Mouse (Mus musculus) intestine, embryonic 15.5 days (tissue): Measurements from ENCODE around the gene Plau. TPM values are rescaled to one million over a fixed set of nuclear protein-coding genes. Genes with fewer than 3 reads are reported as not detected.

Source experiments
- ATAC-seq: fragments of 200-750 bp; cut with Nextera tagmentation; 2 replicates; pipeline ENCODE4 v1.8.0; 2017; ENCODE audit warnings: moderate TSS enrichment, moderate library complexity
- H3K27ac ChIP-seq: fragments of 300-500 bp; sonication (generic); 2 replicates; pipeline ENCODE4 v1.5.1; 2015; ENCODE audit warnings: mild to moderate bottlenecking, inconsistent platforms
- H3K27me3 ChIP-seq: fragments of 300-500 bp; sonication (generic); replicated peaks from 2 replicates; pipeline ENCODE4 v1.6.1; 2015; ENCODE audit warnings: inconsistent platforms
- H3K36me3 ChIP-seq: fragments of 300-500 bp; sonication (generic); 2 replicates; pipeline ENCODE4 v1.6.1; 2015; ENCODE audit warnings: inconsistent platforms
- H3K4me1 ChIP-seq: fragments of 300-500 bp; sonication (generic); replicated peaks from 2 replicates; pipeline ENCODE4 v1.6.1; 2015; ENCODE audit warnings: inconsistent platforms
- H3K4me2 ChIP-seq: fragments of 300-500 bp; sonication (generic); replicated peaks from 2 replicates; pipeline ENCODE4 v1.6.1; 2015; ENCODE audit warnings: mild to moderate bottlenecking, inconsistent platforms
- H3K4me3 ChIP-seq: fragments of 300-500 bp; sonication (generic); replicated peaks from 2 replicates; pipeline ENCODE4 v1.5.1; 2015; ENCODE audit warnings: inconsistent platforms
- H3K9ac ChIP-seq: fragments of 300-500 bp; sonication (generic); 2 replicates; pipeline ENCODE4 v1.6.1; 2015; ENCODE audit warnings: inconsistent platforms
- H3K9me3 ChIP-seq: fragments of 300-500 bp; sonication (generic); 2 replicates; pipeline ENCODE4 v1.6.1; 2016; ENCODE audit warnings: inconsistent platforms
- WGBS: fragments of 180-500 bp; shearing (Covaris S2); methylation state at CpG from one replicate; pipeline ENCODE4 v1.1.7; 2015; 5-methylcytosine and 5-hydroxymethylcytosine counted together
- polyA plus RNA-seq: library from polyadenylated mRNA; unstranded; fragments of >200 nt; fragmentation: Nextera tagmentation; extraction: Ambion mirVana; gene quantifications from 2 replicates; pipeline ENCODE4 v1.2.1, GENCODE M21; 2015

The Plau gene
- polyA plus RNA-seq, 1 experiment from 2014 or later, result 2.5 TPM

- Histone ChIP-seq H3K9ac (no peak overlapping the region), H3K27ac (no peak overlapping the region), H3K27me3 (no peaks in the 10 kb centered on the region), H3K4me1 (no peaks in the 10 kb centered on the region), H3K36me3 (no peaks in the 10 kb centered on the region), H3K4me3 (no peak overlapping the region), H3K9me3 (no peaks in the 10 kb centered on the region), H3K4me2 (no peak overlapping the region)
- ATAC-seq, result no peak
- 87% methylated on average over 8 of the region's 8 CpGs for WGBS
Measured at GRCm38 (mm10) chr14:20811236-20811635, 25.2 kb upstream of the Plau start.

GRCm38 (mm10) chr14:20811779-20812406 lies 24.6 kb upstream of the Plau start:
- WGBS, result 58% methylated on average over 7 of the region's 7 CpGs
- no peak overlapping the region for H3K27ac ChIP-seq
- ATAC-seq, result no peak

GRCm38 (mm10) chr14:20815448-20815847 lies 21.0 kb upstream of the Plau start:
- Histone ChIP-seq H3K4me2 (no peak overlapping the region), H3K36me3 (no peaks in the 10 kb centered on the region), H3K9me3 (no peaks in the 10 kb centered on the region), H3K4me1 (no peaks in the 10 kb centered on the region), H3K27ac (no peak overlapping the region), H3K4me3 (no peak overlapping the region), H3K9ac (no peak overlapping the region), H3K27me3 (no peaks in the 10 kb centered on the region)
- no peak for ATAC-seq
- 87% methylated on average over 3 of the region's 3 CpGs for WGBS

More at GRCm38 (mm10) chr14:20811779-20812406, 24.6 kb upstream of the Plau start:
- Histone ChIP-seq H3K9me3 (no peaks in the 10 kb centered on the region), H3K4me2 (no peak overlapping the region), H3K36me3 (no peaks in the 10 kb centered on the region), H3K4me3 (no peak overlapping the region), H3K9ac (no peak overlapping the region), H3K27me3 (no peaks in the 10 kb centered on the region), H3K4me1 (no peaks in the 10 kb centered on the region)

GRCm38 (mm10) chr14:20824517-20824916 lies 11.9 kb upstream of the Plau start:
- no peak for ATAC-seq
- H3K4me3 ChIP-seq, result no peak overlapping the region
- WGBS, result 75% methylated on average over 1 of the region's 1 CpGs
- H3K27ac ChIP-seq, result no peak overlapping the region
- H3K27me3 ChIP-seq, result no peaks in the 10 kb centered on the region
- H3K4me2 ChIP-seq, result no peak overlapping the region
- no peaks in the 10 kb centered on the region for H3K4me1 ChIP-seq
- no peaks in the 10 kb centered on the region for H3K9me3 ChIP-seq
- no peaks in the 10 kb centered on the region for H3K36me3 ChIP-seq
- no peak overlapping the region for H3K9ac ChIP-seq

- H3K9me3 ChIP-seq, result no peaks in the 10 kb centered on the region
- 83% methylated on average over 2 of the region's 2 CpGs for WGBS
- H3K4me1 ChIP-seq, result no peaks in the 10 kb centered on the region
- no peak overlapping the region for H3K4me2 ChIP-seq
- no peak for ATAC-seq
- no peaks in the 10 kb centered on the region for H3K36me3 ChIP-seq
- H3K9ac ChIP-seq, result no peak overlapping the region
- H3K27ac ChIP-seq, result no peak overlapping the region
- H3K27me3 ChIP-seq, result no peaks in the 10 kb centered on the region
- no peak overlapping the region for H3K4me3 ChIP-seq
Measured at GRCm38 (mm10) chr14:20825516-20825915, 10.9 kb upstream of the Plau start.

- 82% methylated on average over 8 of the region's 8 CpGs for WGBS
- Histone ChIP-seq H3K9me3 (no peaks in the 10 kb centered on the region), H3K4me3 (no peak overlapping the region)
Measured at GRCm38 (mm10) chr14:20827061-20827460, 9.4 kb upstream of the Plau start.

GRCm38 (mm10) chr14:20827491-20827890 lies 9.0 kb upstream of the Plau start:
- H3K27ac ChIP-seq, result no peak overlapping the region
- no peaks in the 10 kb centered on the region for H3K4me1 ChIP-seq
- no peak overlapping the region for H3K9ac ChIP-seq
- no peak for ATAC-seq
- no peaks in the 10 kb centered on the region for H3K9me3 ChIP-seq
- no peak overlapping the region for H3K4me2 ChIP-seq
- H3K27me3 ChIP-seq, result no peaks in the 10 kb centered on the region
- no peak overlapping the region for H3K4me3 ChIP-seq
- 85% methylated on average over 5 of the region's 5 CpGs for WGBS
- no peaks in the 10 kb centered on the region for H3K36me3 ChIP-seq

More at GRCm38 (mm10) chr14:20827061-20827460, 9.4 kb upstream of the Plau start:
- H3K4me1 ChIP-seq, result no peaks in the 10 kb centered on the region
- ATAC-seq, result no peak
- no peak overlapping the region for H3K9ac ChIP-seq
- H3K27me3 ChIP-seq, result no peaks in the 10 kb centered on the region
- H3K27ac ChIP-seq, result no peak overlapping the region
- no peaks in the 10 kb centered on the region for H3K36me3 ChIP-seq
- no peak overlapping the region for H3K4me2 ChIP-seq

GRCm38 (mm10) chr14:20828524-20828923 lies 7.9 kb upstream of the Plau start:
- no peaks in the 10 kb centered on the region for H3K4me1 ChIP-seq
- H3K36me3 ChIP-seq, result no peaks in the 10 kb centered on the region
- H3K4me3 ChIP-seq, result no peak overlapping the region
- H3K27ac ChIP-seq, result no peak overlapping the region
- H3K9ac ChIP-seq, result no peak overlapping the region
- H3K9me3 ChIP-seq, result no peaks in the 10 kb centered on the region
- WGBS, result 82% methylated on average over 3 of the region's 3 CpGs
- no peak for ATAC-seq
- no peak overlapping the region for H3K4me2 ChIP-seq
- no peaks in the 10 kb centered on the region for H3K27me3 ChIP-seq

- Histone ChIP-seq H3K9ac (no peak overlapping the region), H3K27ac (no peak overlapping the region), H3K9me3 (no peaks in the 10 kb centered on the region), H3K4me3 (no peak overlapping the region), H3K4me1 (no peaks in the 10 kb centered on the region), H3K36me3 (no peaks in the 10 kb centered on the region), H3K4me2 (no peak overlapping the region), H3K27me3 (no peaks in the 10 kb centered on the region)
- 70% methylated on average over 12 of the region's 12 CpGs for WGBS
- ATAC-seq, result no peak
Measured at GRCm38 (mm10) chr14:20829523-20830366, 6.7 kb upstream of the Plau start.

- H3K4me1 ChIP-seq, result no peaks in the 10 kb centered on the region
- 58% methylated on average over 9 of the region's 9 CpGs for WGBS
- no peaks in the 10 kb centered on the region for H3K27me3 ChIP-seq
- no peak overlapping the region for H3K27ac ChIP-seq
- no peak for ATAC-seq
- no peak overlapping the region for H3K4me3 ChIP-seq
- no peak overlapping the region for H3K4me2 ChIP-seq
- H3K9me3 ChIP-seq, result no peaks in the 10 kb centered on the region
- H3K9ac ChIP-seq, result no peak overlapping the region
- no peaks in the 10 kb centered on the region for H3K36me3 ChIP-seq
Measured at GRCm38 (mm10) chr14:20831141-20831910, 5.1 kb upstream of the Plau start.

- no peak for ATAC-seq
- Histone ChIP-seq H3K9me3 (no peaks in the 10 kb centered on the region), H3K27ac (no peak overlapping the region), H3K4me2 (no peak overlapping the region), H3K36me3 (no peaks in the 10 kb centered on the region), H3K4me1 (peaks cover 4% of the 10 kb centered on the region), H3K9ac (no peak overlapping the region), H3K4me3 (no peak overlapping the region), H3K27me3 (no peaks in the 10 kb centered on the region)
- 88% methylated on average over 1 of the region's 1 CpGs for WGBS
Measured at GRCm38 (mm10) chr14:20831915-20832314, 4.5 kb upstream of the Plau start.

- no peaks in the 10 kb centered on the region for H3K9me3 ChIP-seq
- peaks cover 7% of the 10 kb centered on the region for H3K4me1 ChIP-seq
- WGBS, result 86% methylated on average over 4 of the region's 4 CpGs
- no peak for ATAC-seq
- no peak overlapping the region for H3K27ac ChIP-seq
- H3K36me3 ChIP-seq, result no peaks in the 10 kb centered on the region
- H3K27me3 ChIP-seq, result no peaks in the 10 kb centered on the region
- H3K4me3 ChIP-seq, result no peak overlapping the region
- no peak overlapping the region for H3K4me2 ChIP-seq
- H3K9ac ChIP-seq, result no peak overlapping the region
Measured at GRCm38 (mm10) chr14:20833525-20833924, 2.9 kb upstream of the Plau start.
